Mouse (Mus musculus): Measurements from ENCODE around the gene Pou2f2. TPM values are rescaled to one million over a fixed set of nuclear protein-coding genes. Genes with fewer than 3 reads are reported as not detected.
A peak's percentile ranks its signal among the peaks of the same experiment; 100 is the strongest.
"Not testable (repeated sequence)": the region's sequence is repeated elsewhere in the genome, so short reads cannot be mapped to it uniquely, and the experiment has no call there.

The Pou2f2 gene
- total RNA-seq, 2 experiments from 2014 or later = 6.9 to 8.1 TPM

DNA sequence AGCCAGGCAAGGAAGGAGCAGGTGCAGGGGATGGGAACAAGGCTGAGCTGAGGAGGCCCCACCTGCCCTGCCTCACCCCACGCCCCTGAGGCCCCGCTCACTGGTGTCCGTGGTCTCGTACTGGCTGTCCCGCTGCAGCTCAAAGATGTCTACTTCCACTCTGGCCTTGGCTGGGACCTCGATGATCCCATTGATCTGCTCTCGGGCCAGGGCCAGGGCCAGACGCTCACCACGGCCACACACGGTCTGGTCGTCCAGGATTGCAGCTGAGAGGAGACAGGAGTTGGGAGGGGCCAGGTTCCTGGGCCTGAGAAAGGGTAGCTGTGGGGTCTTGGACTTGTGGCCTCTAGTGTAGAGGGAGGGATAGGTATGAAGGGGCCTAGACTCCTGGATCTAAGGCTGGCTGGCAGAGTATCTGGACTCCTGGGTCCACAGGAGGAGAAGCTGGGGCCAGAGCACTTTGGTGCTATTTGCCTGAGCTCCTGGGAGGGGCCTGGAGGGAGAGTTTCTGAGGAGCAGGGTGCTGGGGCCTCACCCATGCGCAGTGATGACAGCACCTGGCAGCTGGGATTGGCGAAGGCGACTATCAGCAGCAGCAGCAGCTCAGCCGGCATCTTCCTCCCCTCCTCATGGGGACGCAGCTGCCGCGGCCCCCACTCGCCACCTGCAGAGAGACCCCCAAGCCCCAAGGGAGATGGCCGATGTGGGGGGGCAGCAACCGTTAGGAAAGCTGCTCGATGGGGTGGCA, 111.4 kb downstream of the Pou2f2 start:
- DNase-seq (ENCODE audit: low spot score in 2 of 2) = no peak

DNA sequence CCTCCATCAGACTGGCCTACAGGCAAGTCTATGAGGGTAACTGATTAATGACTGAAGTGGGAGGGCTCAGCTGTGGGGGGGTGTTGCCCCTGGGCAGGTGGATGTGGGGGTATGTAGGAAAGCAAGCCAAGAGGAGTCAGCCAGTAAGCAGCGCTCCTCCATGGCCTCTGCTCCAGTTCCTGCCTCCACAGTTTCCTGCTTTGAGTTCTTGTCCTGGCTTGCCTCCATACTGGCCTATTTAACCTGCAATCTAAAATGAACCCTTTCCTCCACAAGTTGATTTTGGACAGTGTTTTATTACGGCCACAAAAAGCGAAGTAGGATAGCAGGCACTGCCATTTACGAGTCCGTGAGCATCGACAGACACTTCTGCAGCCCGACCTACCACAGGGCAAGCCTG, 112.2 kb downstream of the Pou2f2 start:
- DNase-seq (ENCODE audit: low spot score in 2 of 2) = no peak

- DNase-seq (ENCODE audit: low spot score in 2 of 2) = peak in 1 of 2 experiments; percentile 56
Observed at GRCm38 (mm10) chr7:25063900-25064299, 115.6 kb downstream of the Pou2f2 start.

DNA sequence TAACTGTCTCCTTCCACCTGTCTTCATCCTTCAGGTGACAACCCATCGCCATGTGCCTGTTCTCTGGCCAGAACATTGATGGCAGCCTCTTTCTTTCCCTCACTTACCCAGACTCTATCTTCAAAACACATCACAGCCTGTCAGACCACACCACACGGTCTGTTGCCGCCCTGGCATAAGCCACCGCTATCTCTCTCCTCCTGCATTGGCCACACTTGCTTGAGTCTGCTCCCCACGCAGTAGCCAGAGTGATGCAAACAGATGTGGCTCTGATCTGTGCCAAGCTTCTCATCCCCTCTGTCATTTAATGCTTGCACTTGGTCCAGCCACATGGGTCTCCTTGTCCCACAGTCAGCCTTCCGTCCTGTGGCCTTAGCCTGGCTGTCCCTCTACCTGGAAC, 116.2 kb downstream of the Pou2f2 start:
- no peak for DNase-seq (ENCODE audit: low spot score in 2 of 2)

DNA sequence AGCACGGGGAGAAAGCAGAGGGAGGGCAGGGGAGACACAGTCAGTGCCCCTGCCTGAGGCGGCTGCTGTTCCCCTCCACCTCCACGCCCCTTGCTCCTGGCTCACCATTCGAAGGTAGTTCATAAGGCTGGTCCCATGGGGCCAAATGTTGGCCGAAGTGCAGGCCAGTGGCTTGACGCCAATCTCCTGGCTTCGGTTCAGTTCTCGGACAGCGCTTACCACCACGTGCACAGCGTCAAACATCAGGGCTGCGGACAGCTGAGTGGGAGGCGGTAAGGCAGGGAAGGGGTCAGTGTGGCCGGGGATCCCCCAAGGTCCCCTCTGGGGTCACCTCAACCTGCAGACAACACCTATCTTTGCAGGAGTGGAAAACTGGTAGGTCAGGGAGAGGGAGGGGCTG, 120.7 kb downstream of the Pou2f2 start:
- DNase-seq (ENCODE audit: low spot score in 2 of 2) = no peak

DNA sequence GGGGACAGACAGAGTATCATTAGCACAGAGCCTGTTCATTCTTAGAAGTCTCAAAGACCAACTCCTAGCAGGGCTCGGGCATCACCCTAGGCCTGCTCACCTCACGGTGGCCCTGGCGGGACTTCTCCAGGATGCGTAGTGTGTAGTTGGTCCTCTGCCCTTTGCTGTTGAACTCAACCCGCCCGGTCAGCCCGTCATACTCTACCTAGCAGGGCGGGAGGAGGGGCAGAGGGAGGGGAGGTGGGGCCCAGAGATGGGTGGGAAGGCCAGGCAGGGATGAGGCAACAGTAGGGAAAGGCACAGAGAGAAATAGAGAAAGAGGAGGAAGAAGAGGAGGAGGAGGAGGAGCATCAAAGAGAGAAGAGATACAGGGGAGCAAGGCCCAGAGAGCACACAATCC, 121.1 kb downstream of the Pou2f2 start:
- DNase-seq (ENCODE audit: low spot score in 2 of 2) = no peak

DNA sequence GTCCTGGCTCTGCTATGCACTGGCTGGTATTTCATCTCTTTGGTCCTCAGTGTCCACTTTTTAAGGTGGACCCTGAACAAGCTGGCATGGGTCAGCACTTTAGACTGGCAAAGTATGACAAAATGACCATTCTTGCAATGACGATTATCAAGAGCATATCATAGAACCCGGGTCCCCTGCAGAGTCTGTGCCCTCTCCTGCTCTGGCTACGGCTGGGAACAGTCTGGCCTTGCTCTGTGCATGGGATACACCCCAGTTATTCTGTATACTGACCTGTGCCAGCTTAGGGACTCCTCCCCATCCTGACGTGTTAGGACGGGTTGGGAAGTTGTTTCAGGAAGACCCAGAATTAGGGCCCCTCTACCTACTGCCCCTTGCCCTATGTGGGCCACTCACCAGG, 121.6 kb downstream of the Pou2f2 start:
- DNase-seq (ENCODE audit: low spot score in 2 of 2) = no peak

- no peak for DNase-seq (ENCODE audit: low spot score in 2 of 2)
Observed at GRCm38 (mm10) chr7:25056951-25057350, 122.6 kb downstream of the Pou2f2 start.

- DNase-seq (ENCODE audit: low spot score in 2 of 2) = no peak
Observed at GRCm38 (mm10) chr7:25052587-25052986, 126.9 kb downstream of the Pou2f2 start.

- DNase-seq (ENCODE audit: low spot score in 2 of 2) = peak in 1 of 2 experiments; percentile 59
Observed at GRCm38 (mm10) chr7:25049295-25049930, 130.1 kb downstream of the Pou2f2 start.

- peak; percentile 48 to 81 for DNase-seq (ENCODE audit: low spot score in 2 of 2)
Observed at GRCm38 (mm10) chr7:25047363-25047762, 132.2 kb downstream of the Pou2f2 start.

DNA sequence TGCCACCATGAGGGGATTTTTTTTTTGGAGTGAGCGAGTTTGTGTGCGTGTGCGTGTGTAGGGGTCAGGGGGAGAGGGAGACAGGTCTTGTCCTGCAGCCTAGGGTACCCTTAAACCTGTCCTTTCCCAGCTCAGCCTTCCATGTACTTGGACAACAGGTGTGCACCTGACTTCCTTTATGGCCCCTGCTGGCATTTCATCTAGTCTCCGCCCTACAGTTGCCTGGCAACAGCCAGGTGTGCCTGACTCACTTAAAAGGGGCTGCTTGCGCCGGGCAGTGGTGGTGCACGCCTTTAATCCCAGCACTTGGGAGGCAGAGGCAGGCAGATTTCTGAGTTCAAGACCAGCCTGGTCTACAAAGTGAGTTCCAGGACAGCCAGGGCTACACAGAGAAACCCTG, 134.9 kb downstream of the Pou2f2 start:
- not testable (repeated sequence) for DNase-seq (ENCODE audit: low spot score in 2 of 2)

DNA sequence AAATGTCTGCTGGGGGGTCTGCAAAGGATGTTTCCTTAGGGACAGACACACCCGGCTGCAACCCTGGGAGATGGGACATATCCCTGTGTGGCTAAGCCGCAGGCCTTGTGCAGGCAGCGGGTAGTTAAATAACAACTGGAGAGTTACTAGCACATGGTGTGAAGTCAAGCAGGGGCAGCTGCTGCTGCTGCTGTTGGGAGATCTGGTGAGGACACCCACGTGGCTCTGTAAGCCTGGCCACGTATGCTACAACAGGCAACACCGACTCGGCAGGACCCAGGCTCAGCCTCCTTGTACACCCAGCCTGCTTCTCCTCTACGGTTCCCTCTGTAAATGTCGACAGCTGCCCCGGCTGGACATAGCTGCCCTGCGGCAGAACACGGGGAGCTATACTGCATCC, 137.6 kb downstream of the Pou2f2 start:
- DNase-seq (ENCODE audit: low spot score in 2 of 2) = no peak

Small RNAs within 50 kb of the gene (microRNA-seq; reads per million reads assigned to microRNA genes)
- gene Mir6537 (0 reads per million in 2 experiments), gene Mir7048 (0 to 0.25 reads per million in 2 experiments)

Other genes starting within 250 kb of the Pou2f2 start
- not detected for gene Gm4881, start 235.2 kb downstream of the Pou2f2 start, total RNA-seq (2021)
- gene Rabac1, start 207.0 kb downstream of the Pou2f2 start, total RNA-seq (2021) = 100 to 1,000 TPM; 318 to 321 TPM
- gene Atp1a3, start 173.8 kb downstream of the Pou2f2 start, total RNA-seq (2021) = 1,000 to 10,000 TPM; 2,544 to 2,610 TPM
- gene Grik5, start 107.4 kb downstream of the Pou2f2 start, total RNA-seq (2021) = 100 to 1,000 TPM; 213 to 225 TPM
- gene Zfp574, start 107.2 kb downstream of the Pou2f2 start, total RNA-seq (2021) = 10 to 100 TPM; 30.9 to 33.2 TPM
- gene Dedd2, start 40.9 kb upstream of the Pou2f2 start, total RNA-seq (2021) = 10 to 100 TPM; 26.8 to 29.9 TPM
- 10 to 100 TPM; 12.6 to 12.7 TPM for gene Zfp526, start 41.7 kb upstream of the Pou2f2 start, total RNA-seq (2021)
- gene Gsk3a, start 58.1 kb upstream of the Pou2f2 start, total RNA-seq (2021) = 100 to 1,000 TPM; 208 to 221 TPM
- 10 to 100 TPM; 43.1 to 46.3 TPM for gene Erf, start 71.0 kb upstream of the Pou2f2 start, total RNA-seq (2021)
- gene Cic, start 88.0 kb upstream of the Pou2f2 start, total RNA-seq (2021) = 100 to 1,000 TPM; 198 to 203 TPM
- gene Pafah1b3, start 118.3 kb upstream of the Pou2f2 start, total RNA-seq (2021) = 10 to 100 TPM; 19.3 to 27.7 TPM
- gene Prr19, start 121.7 kb upstream of the Pou2f2 start, total RNA-seq (2021) = not detected
- gene Tmem145, start 126.4 kb upstream of the Pou2f2 start, total RNA-seq (2021) = 10 to 100 TPM; 23.0 to 25.0 TPM
- gene Megf8, start 137.4 kb upstream of the Pou2f2 start, total RNA-seq (2021) = 10 to 100 TPM; 99.1 to 99.9 TPM
- not detected for gene Cnfn, start 190.0 kb upstream of the Pou2f2 start, total RNA-seq (2021)
- 10 to 100 TPM in 1 of 2 experiments, 1 to 10 TPM in 1; 9.4 to 11.0 TPM for gene Lipe, start 219.0 kb upstream of the Pou2f2 start, total RNA-seq (2021)
- gene Cxcl17, start 233.2 kb upstream of the Pou2f2 start, total RNA-seq (2021) = not detected